Mouse (Mus musculus): ENCODE data around the gene Sgk1.

The Sgk1 gene

GRCm38 (mm10) chr10:21918750-21919145 is 36.8 kb downstream of the Sgk1 start:
- no peak for DNase-seq

GRCm38 (mm10) chr10:21920611-21921010 is 38.6 kb downstream of the Sgk1 start:
- no peak for DNase-seq

- DNase-seq, result no peak
Observed at GRCm38 (mm10) chr10:21922716-21923350, 40.8 kb downstream of the Sgk1 start.

DNA sequence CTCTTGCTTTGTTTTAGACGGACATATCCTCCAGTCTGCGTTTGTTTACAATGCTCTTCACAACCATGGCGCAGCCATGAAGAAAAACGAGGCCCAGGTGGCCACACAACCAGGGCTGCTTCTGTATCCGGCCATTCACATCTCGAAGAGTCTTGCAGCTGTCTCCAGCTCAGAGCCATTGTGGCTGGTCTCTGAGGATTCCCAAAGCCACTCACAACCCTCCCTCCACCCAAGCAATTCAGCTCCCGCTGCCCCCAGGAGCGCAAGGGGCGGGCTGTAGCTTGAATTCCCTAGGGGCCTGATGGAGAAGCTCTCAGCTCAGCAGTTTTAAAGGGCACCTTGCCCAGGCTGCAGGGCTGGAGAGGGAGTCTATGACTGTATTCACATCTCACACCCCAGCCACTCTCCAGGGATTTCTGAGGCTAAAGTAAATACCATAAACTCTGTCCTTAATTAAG is 41.5 kb downstream of the Sgk1 start:
- no peak for DNase-seq

DNA sequence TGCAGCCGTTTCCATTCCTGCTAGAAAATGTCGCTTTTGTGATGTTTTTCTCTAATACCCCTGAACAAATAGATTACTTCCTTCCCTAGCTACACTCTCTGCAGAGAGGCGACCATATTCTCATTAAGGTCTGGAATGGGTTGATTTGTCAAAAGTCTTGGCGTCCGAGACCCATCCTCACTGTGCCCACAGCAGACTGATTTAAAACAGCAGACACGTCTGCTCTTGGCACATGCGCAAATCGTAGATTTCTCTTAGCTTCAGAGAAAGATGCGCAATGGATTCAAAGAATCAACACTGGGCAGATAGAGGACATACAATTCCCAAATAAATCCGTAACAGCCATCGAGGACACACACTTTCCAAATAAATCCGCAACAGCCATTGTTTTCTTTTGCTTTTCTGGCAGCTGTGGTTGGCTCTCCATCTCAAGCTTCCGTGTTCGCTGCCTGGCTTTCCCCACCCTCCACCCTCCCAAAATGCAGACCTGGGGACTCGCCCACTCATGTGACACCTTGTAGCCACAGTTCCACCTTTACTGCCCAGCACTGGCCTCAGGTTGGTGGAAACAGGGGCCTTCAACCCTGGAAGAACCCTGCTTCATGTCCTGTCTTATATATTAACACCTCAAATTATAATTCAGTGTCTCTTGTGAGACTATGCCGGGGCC is 42.2 kb downstream of the Sgk1 start:
- no peak for DNase-seq

DNA sequence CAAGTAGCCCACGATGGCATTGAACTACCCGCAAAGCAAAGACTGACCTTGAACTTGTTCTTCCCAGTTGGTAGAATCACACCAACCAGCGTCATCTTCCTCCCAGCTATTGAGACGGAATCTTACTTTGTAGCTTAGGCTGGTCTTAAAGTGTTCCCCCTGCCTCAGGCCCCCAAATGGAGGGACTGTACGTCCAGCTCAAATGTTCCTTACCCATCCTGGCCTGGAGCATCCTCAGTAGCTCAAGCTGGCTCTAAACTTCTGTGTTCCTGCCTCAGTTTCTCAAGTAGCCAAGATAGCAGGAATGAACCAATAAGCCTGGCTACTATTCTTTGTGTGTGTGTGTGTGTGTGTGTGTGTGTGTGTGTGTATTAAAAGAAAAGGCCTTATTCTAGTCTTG is 45.0 kb downstream of the Sgk1 start:
- DNase-seq, result no peak

- no peak for DNase-seq
Observed at GRCm38 (mm10) chr10:21930781-21931380, 48.9 kb downstream of the Sgk1 start.

DNA sequence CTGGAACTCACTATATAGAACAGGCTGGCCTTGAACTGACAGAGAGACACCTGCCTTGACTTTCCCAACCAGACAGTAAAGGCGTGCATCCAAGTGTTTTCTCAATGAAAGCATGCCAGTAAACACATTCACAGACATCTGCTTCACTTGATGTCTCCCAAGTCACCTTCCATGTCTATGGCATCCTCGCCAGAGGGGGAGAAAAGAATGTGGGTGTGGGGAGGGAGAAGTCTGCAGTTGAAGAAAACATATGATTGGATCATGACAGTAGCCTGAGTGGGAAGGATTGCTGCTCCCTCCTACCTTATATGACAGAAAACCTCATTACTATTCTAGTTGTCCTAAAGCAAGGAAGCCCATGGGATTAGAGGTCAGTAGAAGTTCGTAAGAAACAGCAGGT is 50.8 kb downstream of the Sgk1 start:
- DNase-seq, result no peak

GRCm38 (mm10) chr10:21934826-21935225 is 52.8 kb downstream of the Sgk1 start:
- DNase-seq, result no peak

GRCm38 (mm10) chr10:21936513-21937221 is 54.7 kb downstream of the Sgk1 start:
- no peak for DNase-seq

DNA sequence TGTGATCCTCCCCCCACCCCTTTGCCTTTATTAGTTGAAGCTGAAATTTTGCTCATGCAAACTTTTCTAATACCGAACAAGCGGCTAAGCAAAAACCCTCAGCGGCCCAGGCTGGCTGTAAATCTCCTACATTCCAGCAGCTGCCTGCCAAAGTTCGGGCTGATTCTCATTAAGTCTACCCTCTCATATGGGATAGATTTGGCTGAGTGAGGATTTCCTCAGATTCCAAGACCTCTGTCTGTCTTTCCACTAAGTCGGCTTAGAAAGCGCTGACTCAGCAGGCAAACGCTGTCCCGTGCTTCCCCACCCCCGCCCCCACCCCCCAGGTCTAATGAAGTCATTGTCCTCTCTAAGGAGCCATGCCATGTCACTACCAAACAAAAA is 55.2 kb downstream of the Sgk1 start:
- DNase-seq, result no peak

DNA sequence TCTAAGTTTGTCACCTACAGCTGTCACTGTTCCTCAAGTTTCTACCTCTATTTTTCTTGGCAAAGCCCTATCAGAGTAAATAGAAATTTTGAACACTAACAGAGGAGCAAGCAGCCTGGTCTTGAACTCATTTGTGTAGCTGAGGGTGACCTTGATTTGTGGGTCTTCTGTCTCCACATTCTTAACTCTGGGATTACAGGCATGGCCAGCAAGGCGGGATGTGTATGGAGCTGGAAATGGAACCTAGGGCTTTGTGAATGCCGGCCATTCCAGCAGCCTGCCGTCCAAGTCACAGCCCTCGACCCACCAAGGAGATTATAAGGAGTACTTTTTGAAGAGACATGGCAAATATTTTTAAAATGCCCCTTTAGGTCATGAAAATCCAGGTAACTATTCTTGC is 56.2 kb downstream of the Sgk1 start:
- no peak for DNase-seq

DNA sequence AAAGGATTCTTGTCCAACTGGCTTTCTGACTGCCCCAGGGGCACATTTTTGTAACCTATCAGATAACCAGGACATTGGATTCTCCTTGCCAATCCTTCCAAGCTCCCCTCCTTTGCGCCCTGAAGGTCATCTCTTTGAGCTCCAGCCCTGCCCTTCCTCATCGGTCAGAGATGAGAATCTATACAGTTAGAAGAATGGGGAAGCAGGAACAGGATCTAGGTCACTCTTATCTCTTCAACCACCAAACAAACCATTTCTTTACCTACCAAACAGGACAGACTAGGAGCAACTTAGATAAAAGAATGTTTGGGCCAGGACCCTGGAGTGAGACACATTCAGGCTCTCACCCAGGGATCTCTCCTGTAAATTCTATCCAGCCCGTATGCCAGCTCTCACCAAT is 59.3 kb downstream of the Sgk1 start:
- no peak for DNase-seq

DNA sequence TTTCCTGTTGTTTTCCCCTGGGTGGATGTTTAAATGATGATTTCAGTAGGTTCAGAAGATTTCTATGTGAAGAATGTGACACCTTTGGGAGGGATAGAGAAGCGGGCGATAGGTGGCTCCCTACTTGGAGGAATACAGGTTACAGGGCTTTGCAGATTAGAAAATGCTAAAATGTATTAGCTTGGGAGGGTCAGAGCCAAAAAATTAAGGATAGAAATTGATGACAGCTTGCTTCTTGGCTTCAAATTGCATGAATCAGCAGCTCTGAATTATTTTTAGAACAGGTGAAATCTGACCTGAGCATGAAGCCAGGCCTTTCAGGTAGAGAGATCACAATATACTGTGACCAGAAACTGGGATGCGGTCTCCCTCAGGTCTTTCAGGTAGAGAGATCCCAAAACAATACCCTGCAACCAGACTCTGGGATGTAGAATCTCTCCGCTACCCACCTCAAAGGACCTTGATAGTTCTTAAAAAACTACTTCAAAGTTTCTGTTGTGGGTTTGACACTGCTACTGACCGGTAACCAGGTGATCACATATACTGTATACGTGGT is 61.2 kb downstream of the Sgk1 start:
- no peak for DNase-seq

GRCm38 (mm10) chr10:21945195-21945594 is 63.2 kb downstream of the Sgk1 start:
- no peak for DNase-seq

DNA sequence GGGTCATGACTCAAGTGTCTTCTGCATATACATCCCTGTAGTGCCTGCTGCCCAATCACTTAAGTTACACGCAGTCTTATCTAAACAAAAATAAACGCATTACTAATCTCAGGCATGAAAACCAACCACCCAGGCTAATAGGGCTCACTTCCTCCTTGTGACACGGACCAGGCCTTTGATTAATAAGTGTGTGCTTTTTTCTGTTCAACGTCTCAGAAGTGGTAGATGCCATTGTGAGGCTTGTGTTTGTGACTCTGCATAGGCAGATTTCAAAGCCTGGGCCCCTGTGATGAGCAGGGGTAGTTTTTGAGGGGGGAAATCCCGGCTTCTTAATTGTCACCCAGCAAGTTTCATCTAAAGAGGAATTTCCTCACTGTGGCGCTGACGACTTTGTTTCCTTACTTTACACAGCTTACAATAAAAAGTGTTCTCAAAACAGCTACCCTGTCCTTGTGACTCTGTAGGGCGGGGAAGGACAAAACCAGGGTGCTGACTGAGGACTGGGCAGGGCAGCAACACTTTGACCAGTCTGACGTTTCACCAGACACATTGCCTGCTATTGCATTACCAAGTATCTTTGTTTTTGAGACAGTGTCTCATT is 64.9 kb downstream of the Sgk1 start:
- no peak for DNase-seq

DNA sequence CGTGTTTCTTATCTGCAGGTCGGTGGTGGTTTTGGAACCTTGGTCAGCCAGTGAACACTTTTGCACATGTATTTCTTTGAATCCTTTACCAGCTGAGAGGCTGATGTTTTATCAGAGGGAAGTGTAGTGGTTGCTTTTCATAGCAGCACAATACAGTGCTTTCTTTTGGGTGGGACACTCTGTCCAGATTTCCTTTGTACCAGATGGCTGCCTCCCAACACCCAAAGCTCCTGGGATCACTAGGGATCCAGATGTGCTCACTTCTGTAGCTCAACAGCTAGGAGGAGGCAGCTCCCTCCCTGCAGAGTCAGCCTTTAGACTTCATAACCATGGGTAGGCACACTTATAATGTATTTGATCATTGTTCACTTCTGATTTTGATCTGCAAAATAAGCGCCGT is 70.5 kb downstream of the Sgk1 start:
- no peak for DNase-seq

GRCm38 (mm10) chr10:21961111-21961510 is 79.1 kb downstream of the Sgk1 start:
- DNase-seq, result no peak

- no peak for DNase-seq
Observed at GRCm38 (mm10) chr10:21963005-21963404, 81.0 kb downstream of the Sgk1 start.

DNA sequence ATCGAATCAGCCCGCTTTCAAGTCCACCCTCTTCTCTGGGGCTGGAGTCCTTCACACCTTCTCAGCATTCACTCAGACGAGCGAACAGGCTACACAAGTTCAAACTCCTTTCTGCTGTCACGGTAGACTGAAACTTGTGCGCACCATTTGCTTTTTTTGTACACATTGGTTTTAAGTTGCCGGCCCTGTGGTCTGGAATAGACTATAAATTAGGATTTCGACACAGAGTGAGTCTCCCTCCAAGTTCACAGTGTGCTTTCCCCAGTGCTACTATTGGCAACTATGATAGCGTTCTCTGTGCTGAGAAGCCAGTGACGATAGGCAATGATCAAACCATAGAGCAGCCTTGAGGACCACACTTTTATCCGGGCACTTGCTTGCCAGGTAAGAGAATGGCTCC is 91.7 kb downstream of the Sgk1 start:
- no peak for DNase-seq

GRCm38 (mm10) chr10:21974801-21975200 is 92.8 kb downstream of the Sgk1 start:
- no peak for DNase-seq

- DNase-seq, result peak; percentile 48
Observed at GRCm38 (mm10) chr10:21975384-21975783, 93.4 kb downstream of the Sgk1 start.

GRCm38 (mm10) chr10:21976253-21976652 is 94.3 kb downstream of the Sgk1 start:
- DNase-seq, result peak; percentile 59

Data from thymus, postnatal 25 days (tissue).